Mouse (Mus musculus) small intestine, adult 2 months (tissue): ENCODE measurements around the gene Efcab14. TPM values are rescaled to one million over a fixed set of nuclear protein-coding genes. Genes with fewer than 3 reads are reported as not detected.

Experiments
- H3K27ac ChIP-seq: fragments of 200-500 bp; 2 replicates; pipeline ENCODE4 v1.5.1; 2012; ENCODE audit warnings: low read depth, low read length, control low read depth, inconsistent platforms; ENCODE audit not compliant: insufficient read depth
- H3K27me3 ChIP-seq: fragments of 200-500 bp; 2 replicates; pipeline ENCODE4 v1.6.1; 2012; ENCODE audit warnings: mild to moderate bottlenecking, moderate library complexity, low read length, inconsistent platforms; ENCODE audit not compliant: control insufficient read depth, insufficient read depth
- H3K36me3 ChIP-seq: fragments of 200-500 bp; 2 replicates; pipeline ENCODE4 v1.6.1; 2012; ENCODE audit warnings: mild to moderate bottlenecking, low read length, control low read depth, inconsistent platforms; ENCODE audit not compliant: control insufficient read depth, insufficient read depth
- H3K4me1 ChIP-seq: fragments of 200-500 bp; 2 replicates; pipeline ENCODE4 v1.6.1; 2012; ENCODE audit warnings: low read length, inconsistent platforms, mixed read lengths; ENCODE audit not compliant: control insufficient read depth, insufficient read depth, insufficient read length
- H3K4me3 ChIP-seq: fragments of 200-500 bp; 2 replicates; pipeline ENCODE4 v1.5.1; 2012; ENCODE audit warnings: low read depth, mild to moderate bottlenecking, control low read depth, inconsistent platforms, low read length, moderate library complexity
- CTCF ChIP-seq: fragments of 200-500 bp; IDR thresholded peaks from 2 replicates; pipeline ENCODE4 v1.5.1; 2012; ENCODE audit warnings: low read depth, mild to moderate bottlenecking, control low read depth, inconsistent platforms, low read length, moderate library complexity, mixed read lengths; ENCODE audit not compliant: insufficient replicate concordance, insufficient read length; ENCODE audit errors: extremely low read depth
- POLR2A ChIP-seq: fragments of 200-500 bp; IDR thresholded peaks from 2 replicates; pipeline ENCODE4 v1.6.1; 2012; ENCODE audit warnings: low read depth, mild to moderate bottlenecking, control low read depth, inconsistent platforms, low read length, moderate library complexity
- WGBS: fragments of 180-500 bp; shearing (Covaris S2); methylation state at CpG from one replicate; pipeline ENCODE4 v1.1.7; 2018; 5-methylcytosine and 5-hydroxymethylcytosine counted together
- polyA plus RNA-seq: library from polyadenylated mRNA; depleted of rRNA; stranded (reverse); fragments of >200 nt; gene quantifications from 2 replicates; pipeline ENCODE4 v1.2.3, GENCODE M21; 2012

The Efcab14 gene
- polyA plus RNA-seq, 1 experiment: 40.8 TPM

DNA sequence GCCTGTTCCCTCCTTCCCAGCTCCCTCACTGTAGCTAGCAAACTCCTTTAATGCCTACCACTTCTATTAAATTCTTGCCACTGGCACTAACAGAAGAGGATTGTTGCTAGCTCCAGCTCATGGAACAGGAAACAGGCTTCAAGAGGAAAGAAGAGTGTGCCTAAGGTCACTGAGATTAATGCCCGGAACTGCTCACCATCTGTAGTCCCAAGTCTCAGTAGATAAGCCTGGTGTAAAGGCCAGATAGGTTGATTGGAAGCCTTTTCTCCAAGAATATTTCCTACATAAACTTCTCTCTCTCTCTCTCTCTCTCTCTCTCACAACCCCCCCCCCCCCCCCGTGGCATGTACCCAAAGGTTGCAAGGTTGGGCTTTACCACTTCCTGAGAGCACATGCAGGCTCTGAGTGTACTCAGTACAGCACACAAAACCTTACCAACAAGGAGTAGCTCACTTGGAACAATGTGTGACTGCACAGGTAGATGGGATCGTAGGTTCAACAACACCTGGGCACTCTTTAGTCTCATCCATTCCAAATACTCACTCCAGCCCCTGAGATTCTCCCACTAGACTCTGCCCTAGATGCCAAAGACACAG is 5.2 kb upstream of the Efcab14 start:
- Histone ChIP-seq H3K27ac (peak overlapping the region; percentile 98), H3K27me3 (no peaks in the 10 kb centered on the region), H3K4me1 (peaks cover 19% of the 10 kb centered on the region), H3K36me3 (no peaks in the 10 kb centered on the region), H3K4me3 (no peak overlapping the region)
- TF ChIP-seq CTCF (no peak), POLR2A (no peak)
- WGBS: 18% methylated on average over 3 of the region's 3 CpGs

DNA sequence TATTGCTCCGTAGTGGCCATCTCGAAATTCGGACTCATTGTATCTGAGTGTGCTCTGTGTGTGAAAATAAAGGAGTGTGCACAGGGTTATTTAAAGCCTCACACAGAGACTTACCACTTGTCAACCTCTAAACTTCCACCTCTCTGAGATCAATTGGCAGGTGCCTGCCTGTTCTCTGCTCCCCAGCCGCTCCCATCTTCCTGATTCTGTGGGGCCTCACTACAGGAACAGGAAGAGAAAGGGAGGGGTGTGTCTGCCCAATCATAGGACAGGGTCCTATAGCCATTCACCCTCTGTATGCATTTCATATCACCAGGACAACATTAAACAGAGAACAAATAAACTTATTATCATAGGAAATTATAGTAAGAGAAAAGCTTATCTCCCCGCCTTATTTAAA is 3.8 kb upstream of the Efcab14 start:
- Histone ChIP-seq H3K4me3 (no peak overlapping the region), H3K27me3 (no peaks in the 10 kb centered on the region), H3K36me3 (no peaks in the 10 kb centered on the region), H3K27ac (peak overlapping the region; percentile 98), H3K4me1 (peaks cover 23% of the 10 kb centered on the region)
- TF ChIP-seq CTCF (no peak), POLR2A (no peak)
- WGBS: 23% methylated on average over 5 of the region's 5 CpGs

DNA sequence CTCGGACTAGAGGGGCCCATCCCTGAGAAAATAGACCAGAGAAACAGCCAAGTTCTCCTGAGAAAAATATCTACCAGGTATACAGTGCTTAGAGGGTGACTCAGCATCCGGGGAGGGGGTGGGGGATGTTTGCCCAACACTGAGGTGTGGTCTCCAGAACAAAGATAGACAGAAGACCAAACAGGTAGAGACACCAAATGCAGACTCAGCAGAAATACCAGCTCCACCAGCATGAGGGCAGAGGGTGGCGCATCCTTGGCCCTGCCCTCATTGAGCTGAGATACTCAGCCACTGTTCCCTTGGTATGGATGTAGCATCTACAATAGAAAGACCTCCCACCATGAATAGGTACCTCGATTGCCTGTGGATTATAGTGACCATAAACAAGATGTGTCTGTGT is 2.7 kb upstream of the Efcab14 start:
- 66% methylated on average over 4 of the region's 4 CpGs for WGBS
- no peak overlapping the region for H3K4me3 ChIP-seq
- no peaks in the 10 kb centered on the region for H3K36me3 ChIP-seq
- TF ChIP-seq POLR2A (no peak), CTCF (no peak)
- H3K27ac ChIP-seq: no peak overlapping the region
- H3K27me3 ChIP-seq: no peaks in the 10 kb centered on the region
- peaks cover 23% of the 10 kb centered on the region for H3K4me1 ChIP-seq

DNA sequence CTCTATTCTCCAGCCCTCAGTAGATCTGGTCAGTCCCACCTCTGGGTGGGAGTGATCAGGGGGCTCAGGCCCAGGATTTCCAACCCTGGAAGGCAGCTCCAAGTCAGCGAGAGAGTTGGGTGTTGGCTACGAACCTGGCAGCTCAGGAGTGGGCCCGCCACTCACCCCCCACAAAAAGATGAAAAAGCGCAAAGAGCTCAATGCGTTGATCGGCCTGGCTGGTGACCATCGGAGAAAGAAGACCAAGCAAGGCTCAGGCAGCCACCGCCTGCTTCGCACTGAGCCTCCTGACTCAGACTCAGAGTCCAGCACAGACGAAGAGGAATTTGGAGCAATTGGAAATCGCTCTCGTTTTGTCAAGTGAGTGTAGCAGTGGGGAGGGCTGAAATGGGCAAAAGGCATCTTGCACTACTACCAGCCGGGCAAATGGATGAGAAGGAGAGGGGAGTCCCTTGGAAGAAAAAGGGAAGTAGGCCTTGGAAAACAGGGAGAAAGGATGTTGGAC is 989 bp downstream of the Efcab14 start:
- 14% methylated on average over 13 of the region's 13 CpGs for WGBS
- peak overlapping the region; percentile 72 for H3K4me3 ChIP-seq

DNA sequence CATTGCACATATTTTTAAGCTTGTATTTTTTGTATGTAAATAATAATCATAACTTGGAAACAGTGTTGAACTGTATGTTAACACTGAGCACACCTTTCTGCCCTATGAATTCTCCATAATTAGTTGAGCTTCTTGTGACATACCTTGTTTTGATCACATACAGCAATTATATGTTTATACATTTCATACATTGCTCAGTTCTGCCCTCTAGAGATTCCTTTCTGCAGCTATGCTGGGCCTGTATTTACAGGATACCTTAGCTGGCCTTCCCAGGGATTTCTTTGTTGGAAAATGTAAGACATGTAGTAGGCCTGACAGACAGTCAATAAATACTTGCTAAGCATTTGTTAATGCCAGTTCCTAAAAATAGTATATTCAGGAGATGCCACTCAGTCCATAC is 5.1 kb downstream of the Efcab14 start:
- Histone ChIP-seq H3K4me1 (peaks cover 7% of the 10 kb centered on the region), H3K27ac (peak overlapping the region; percentile 58; the same call in 1 of the 2 replicates), H3K27me3 (no peaks in the 10 kb centered on the region), H3K36me3 (peaks cover 47% of the 10 kb centered on the region), H3K4me3 (no peak overlapping the region)
- TF ChIP-seq CTCF (no peak), POLR2A (no peak)

More for the DNA sequence above, 989 bp downstream of the Efcab14 start:
- Histone ChIP-seq H3K36me3 (peaks cover 20% of the 10 kb centered on the region), H3K27ac (peak overlapping the region; percentile 1; the same call in 1 of the 2 replicates), H3K27me3 (no peaks in the 10 kb centered on the region), H3K4me1 (peaks cover 14% of the 10 kb centered on the region)
- no peak for TF ChIP-seq POLR2A
- TF ChIP-seq CTCF: no peak

DNA sequence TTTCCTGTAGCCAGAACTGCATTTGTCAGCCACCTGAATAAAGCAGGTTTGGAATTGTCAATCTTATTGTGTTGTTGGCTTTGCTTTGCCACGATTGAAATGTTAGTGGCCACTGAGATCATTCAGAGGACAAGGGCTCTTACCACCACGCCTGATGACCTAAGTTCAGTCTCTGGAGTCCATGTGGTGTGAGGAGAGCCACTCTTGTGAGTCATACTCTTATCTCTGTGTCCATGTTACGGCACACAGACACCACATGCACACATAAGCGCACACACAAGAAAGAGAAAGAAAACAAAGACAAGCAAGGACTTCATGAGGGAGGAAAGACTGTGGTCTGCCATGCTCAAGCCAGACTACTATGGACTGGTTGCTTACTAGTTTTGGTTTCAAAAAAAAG is 5.6 kb downstream of the Efcab14 start:
- 35% methylated on average over 4 of the region's 4 CpGs for WGBS
- no peak for TF ChIP-seq POLR2A
- no peak for TF ChIP-seq CTCF
- Histone ChIP-seq H3K4me3 (no peak overlapping the region), H3K4me1 (peaks cover 7% of the 10 kb centered on the region), H3K36me3 (peaks cover 50% of the 10 kb centered on the region), H3K27ac (peak overlapping the region; percentile 58; the same call in 1 of the 2 replicates), H3K27me3 (no peaks in the 10 kb centered on the region)

DNA sequence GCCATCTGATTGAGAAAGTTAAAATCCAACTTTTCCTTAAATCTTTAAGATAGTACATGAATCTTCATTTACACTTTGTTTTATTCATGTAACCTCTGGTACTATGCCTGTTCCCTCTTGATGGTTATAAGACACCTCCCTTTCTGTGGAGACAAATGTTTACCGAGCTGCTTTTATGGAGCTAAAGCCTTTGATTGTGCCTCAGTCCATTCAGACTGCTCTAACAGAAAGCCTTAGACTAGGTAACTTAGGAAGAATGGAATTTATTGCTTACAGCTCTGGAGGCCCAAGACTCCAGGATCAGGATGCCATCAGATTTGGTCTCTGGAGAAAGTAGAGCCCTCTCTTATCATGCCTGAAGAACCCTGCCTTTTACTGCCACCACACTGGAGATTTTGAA is 10.6 kb downstream of the Efcab14 start:
- no peak for TF ChIP-seq CTCF
- no peak for TF ChIP-seq POLR2A
- 34% methylated on average over 1 of the region's 1 CpGs for WGBS

More for the DNA sequence above, 10.6 kb downstream of the Efcab14 start:
- Histone ChIP-seq H3K36me3 (peaks cover 62% of the 10 kb centered on the region), H3K4me3 (no peak overlapping the region), H3K27me3 (no peaks in the 10 kb centered on the region), H3K27ac (peak overlapping the region; percentile 3; the same call in 1 of the 2 replicates), H3K4me1 (peaks cover 3% of the 10 kb centered on the region; the same call in 1 of the 2 replicates)
